Mouse (Mus musculus): ENCODE results near the gene Morc2a. TPM values are rescaled to one million over a fixed set of nuclear protein-coding genes. Genes with fewer than 3 reads are reported as not detected.
A peak's percentile ranks its signal among the peaks of the same experiment; 100 is the strongest.

Morc2a gene
- total RNA-seq, 2 experiments from 2014 or later: 31.5 to 39.8 TPM

DNA sequence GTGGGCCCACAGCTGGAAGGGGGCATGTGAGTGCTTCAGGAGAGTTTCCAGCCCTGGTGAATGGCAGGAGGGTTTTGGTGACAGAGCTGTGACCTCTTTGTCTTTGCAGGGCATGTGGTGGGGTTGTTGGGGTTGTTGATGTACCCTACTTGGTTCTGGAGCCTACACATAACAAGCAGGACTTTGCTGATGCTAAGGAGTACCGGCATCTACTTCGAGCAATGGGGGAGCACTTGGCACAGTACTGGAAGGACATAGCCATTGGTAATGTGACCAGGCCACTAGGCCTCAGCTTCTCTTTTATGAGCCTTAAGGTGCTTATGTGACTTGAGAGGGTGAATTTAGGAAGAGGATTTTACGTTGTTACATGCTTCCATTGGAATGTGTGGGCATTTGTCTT is 30.8 kb downstream of the Morc2a start:
- DNase-seq (ENCODE audit: low spot score in 2 of 2): no peak

DNA sequence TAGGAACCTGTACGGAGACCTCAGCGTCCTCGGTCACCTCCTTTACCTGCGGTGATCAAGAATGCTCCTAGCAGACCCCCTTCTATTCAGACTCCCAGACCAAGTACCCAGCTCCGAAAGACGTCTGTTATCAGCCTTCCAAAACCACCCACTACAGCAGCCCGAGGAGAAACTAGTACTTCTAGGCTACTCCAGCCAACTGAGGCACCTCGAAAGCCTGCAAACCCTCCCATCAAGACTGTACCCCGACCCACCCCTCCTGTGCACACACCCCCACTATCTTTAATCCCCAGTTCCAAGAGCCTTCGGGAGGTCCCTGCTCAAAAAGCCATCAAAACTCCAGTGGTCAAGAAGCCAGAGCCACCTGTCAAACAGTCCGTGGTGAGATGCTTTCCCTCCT is 34.7 kb downstream of the Morc2a start:
- no peak for DNase-seq (ENCODE audit: low spot score in 2 of 2)

DNA sequence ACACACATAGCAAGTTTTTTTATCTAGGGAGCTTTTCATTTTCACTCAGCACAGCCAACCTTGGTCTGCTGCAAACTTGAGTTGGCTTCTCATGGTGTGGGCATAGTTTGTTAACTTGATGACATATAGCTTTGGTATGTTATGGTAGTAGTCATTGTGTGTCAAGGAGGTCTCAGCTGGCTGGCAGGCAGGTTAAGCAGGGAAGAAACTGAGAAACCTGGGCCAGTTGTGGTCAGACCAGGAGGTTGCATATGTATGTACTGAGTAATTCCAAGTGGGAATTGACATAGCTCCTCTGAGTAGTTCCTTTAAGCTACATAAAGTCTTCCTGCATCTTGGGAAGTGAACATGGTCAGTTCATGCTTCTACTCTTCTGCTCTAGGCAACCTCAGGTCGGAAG is 35.2 kb downstream of the Morc2a start:
- DNase-seq (ENCODE audit: low spot score in 2 of 2): no peak

DNA sequence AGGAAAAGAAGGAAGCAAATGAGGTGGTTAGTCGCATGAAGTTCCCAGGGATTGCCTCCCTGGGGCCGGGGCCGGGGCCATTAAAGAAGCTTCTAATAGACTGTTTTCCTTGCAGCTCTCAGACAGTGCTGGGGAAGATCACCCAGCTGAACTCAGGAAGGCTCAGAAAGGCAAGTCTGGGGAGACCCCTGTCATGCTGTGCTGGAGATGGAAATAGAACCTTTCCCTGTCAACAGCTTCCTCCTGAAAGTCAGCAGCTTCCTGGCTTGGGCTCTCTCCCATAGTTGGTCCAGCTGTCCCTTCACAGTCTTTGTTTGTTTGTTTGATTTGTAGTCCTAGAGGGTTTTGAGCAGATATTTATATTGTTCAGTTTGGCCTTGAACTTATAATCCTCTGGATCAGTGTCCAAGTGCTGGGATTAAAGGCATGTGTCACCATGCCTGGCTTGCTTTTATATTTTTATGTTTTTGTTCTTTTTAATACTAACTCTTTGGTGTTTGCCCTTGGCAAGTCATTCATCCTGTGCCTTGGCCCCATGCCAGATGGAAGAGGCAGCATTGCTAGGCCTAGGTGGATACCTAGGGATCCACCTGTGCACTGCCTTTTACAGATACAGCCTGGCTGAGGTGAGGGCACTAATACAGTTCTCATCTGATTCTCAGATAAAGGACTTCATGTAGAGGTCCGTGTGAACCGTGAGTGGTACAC is 35.9 kb downstream of the Morc2a start:
- peak in 1 of 2 experiments; percentile 43 for DNase-seq (ENCODE audit: low spot score in 2 of 2)

DNA sequence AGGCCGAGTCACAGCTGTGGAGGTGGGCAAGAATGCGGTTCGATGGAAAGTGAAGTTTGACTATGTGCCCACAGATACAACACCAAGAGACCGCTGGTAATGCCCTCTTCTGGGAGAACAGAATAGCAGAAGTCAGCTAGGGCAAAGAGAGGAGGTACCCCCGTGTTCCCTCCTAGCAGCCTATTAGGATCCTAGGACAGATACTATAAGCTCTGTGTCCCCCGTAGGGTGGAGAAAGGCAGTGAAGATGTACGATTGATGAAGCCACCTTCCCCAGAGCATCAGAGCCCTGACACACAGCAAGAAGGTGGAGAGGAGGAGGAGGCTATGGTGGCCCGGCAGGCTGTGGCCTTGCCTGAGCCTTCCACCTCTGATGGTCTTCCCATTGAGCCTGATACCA is 36.4 kb downstream of the Morc2a start:
- DNase-seq (ENCODE audit: low spot score in 2 of 2): no peak

DNA sequence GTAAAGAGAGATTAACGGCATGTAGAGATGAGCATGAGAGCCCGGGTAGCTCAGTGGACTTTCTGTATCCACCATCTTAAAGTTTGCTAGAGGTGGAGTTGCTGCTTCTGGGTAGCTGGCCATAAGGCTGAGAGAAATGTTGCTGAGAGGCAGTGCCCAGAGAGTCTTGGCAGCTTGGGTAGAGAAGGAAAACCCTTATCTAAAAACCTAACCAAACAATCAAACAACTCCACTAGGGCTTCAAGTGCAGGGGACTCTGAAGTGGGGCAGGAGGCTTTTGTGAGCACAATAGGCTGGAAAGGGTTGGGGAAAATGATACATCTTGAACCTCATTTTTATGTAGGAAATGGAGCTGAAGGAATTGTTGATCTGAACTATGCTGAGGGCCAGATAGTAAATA is 37.3 kb downstream of the Morc2a start:
- no peak for DNase-seq (ENCODE audit: low spot score in 2 of 2)

DNA sequence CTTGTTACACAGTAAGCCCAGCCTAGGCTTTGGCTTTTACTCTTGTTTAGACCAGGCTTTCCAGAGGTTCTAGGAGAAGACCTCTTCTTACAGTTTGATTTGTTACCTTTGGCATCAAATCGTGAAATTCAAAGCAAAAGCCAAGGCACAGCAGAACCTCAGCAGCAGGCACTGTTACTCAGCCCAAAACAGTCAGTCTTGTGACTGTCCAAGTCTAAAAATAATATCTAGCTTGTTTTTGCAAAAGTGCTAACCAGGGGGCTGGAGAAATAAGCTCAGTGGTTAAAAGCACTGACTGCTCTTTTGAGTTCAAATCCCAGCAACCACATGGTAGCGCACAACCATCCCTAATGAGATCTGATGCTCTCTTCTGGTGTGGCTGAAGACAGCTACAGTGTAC is 37.9 kb downstream of the Morc2a start:
- DNase-seq (ENCODE audit: low spot score in 2 of 2): no peak

DNA sequence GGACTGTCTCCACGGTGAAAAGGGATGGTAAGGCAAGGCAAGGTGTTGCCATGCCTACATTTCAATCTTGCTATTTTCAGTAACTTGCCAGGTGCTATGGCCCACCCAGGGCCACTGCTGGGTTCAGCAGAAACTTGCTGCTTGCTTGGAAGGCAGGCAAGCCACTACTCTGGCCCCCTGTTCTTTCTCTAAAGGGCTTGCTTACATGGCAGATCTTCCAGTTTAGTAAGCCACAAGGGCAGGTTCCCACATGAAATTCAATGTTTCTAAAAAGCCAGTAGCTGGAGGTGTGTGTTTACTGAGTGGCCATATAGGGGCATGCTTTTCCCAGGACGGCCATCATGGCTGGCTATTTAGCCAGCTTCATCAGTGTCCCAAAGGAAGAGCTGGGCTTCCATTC is 42.8 kb downstream of the Morc2a start:
- DNase-seq (ENCODE audit: low spot score in 2 of 2): no peak

DNA sequence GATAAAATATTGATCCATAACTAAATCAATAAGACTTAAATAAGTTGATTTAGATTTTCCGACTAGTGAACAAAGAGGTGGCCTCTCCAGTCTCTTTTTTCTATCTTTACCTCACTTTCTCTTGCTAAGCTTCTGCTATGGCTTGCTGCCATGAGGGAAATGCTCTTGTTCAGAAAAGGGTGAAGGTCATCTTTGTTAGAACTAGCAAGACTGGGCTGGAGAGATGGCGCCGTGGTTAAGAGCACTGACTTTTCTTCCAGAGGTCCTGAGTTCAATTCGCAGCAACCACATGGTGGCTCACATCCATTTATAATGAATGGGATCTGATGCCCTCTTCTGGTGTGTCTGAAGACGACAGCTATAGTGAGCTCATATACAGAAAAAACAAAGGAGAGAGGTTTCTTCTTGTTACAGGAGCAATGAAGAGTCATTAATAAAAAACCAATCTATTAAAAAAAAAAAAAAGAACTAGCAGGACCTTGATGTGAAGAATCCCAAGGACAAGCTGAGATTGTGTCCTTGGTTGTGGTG is 47.2 kb downstream of the Morc2a start:
- DNase-seq (ENCODE audit: low spot score in 2 of 2): no peak

DNA sequence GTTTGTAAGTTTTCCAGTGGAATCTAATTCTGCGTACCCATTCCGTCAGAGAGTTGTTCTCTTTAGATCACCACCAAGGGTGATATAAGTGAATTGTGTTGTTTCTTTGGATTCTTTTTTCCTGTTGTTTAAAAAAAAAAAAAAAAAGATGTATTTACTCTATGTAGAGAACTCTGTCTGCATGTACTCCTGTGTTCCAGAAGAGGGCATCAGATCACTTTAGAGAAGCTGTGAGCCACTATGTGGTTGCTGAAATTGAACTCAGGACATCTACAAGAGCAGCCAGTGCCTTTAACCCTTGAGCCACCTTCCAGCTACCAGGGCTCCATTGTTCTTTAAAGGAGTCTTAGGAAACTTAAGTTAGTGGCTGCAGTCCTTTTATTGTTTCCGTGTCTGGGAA is 48.5 kb downstream of the Morc2a start:
- no peak for DNase-seq (ENCODE audit: low spot score in 2 of 2)

DNA sequence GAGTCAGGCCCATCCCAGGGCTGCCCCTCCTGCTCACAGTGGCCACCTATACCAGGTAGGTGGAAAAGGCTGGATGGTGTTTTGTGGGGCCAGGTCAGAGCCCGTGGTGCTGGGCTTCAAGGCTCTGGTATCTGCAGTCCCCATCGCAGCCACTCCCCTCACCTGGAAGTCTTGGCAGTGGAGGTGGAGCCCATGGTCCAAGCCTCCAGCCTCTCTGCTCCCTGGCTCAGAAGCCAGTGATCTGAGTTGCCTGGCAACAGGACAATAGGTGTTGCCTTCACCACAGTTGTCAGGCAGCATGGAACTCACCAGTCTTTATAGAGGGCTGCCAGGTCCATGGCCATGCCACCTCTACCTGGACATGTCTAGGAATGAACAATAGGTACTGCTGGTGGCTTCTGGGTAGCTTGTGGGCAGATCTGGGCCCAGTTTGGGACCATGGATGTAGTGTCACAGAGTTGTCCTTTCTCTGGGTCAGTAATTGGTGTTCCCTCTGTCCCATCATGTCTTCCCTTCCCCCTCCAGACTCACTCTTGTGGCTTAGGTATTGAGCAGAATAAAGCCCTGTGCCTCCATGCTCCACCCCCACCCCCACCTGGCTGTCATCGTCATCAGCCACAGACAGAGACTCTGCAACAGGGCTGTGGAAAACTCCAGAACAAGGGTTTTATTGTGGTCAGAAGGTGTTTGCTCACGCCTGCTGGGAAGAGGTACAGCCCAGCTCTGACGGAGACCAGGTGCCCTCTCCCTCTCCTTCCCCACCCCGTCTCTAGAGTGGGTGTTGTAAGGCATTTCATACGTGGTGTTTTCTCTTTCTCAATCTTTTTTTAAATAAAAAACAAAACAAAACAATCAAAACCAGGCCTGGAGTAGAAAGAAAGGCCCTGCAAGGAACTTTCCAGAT is 54.4 kb downstream of the Morc2a start:
- no peak for DNase-seq (ENCODE audit: low spot score in 2 of 2)

DNA sequence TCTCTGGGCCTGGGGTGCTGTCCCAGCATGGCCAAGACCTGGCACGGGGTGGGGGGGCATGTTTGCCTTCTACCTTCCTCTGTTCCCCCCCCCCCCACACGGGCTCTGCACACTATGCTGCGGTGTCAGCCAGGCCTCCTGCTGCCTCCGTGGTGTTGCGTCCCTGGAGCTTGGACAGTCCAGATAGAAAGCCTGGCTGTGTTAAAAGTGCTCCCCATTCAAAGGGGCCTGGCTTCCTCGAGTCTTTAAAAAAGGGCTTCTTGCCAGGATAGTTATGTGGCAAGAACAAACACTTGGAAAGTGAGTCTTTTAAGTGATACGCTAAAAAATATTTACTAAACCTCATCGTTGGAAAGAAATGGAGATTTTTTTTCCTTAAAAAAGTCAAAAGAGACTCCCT is 55.4 kb downstream of the Morc2a start:
- DNase-seq (ENCODE audit: low spot score in 2 of 2): no peak

DNA sequence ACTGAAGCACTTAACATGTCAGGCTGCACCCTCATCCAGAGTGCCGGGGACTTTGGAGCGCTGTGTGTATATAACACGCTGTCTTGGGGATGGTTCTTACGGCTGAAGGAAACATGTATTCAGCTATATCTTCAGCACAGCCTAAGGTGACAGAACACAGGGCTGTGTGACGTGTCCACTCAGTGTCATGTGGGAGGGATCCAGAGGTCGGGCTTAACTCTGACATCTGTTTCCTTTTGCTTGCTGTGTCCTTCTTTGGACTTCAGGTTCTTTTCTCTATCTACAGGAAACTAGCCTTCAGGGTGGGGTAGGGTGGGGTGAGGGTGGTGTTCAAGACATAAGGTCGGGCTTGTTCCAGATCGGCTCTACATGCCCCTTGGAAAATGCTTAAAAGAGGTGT is 58.1 kb downstream of the Morc2a start:
- DNase-seq (ENCODE audit: low spot score in 2 of 2): no peak

DNA sequence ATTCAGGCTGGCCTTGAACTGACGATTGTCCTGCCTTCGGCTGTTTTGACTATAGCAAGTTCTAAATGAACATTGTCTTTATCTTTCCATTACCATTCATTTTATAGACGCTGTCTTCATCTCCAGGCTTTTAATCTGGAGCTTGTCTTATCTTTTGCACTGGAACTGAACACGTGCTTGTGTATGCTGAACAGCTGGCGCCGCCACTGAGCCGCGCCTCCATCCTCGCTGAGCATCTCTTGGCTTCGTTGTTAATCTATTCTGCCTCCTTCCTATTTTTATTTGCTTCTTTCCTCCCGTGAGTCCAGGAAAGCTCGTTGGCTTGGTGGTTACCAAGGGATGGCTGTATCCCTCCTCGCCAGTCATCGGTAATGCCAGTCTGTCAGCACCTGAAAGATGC is 61.2 kb downstream of the Morc2a start:
- DNase-seq (ENCODE audit: low spot score in 2 of 2): no peak

DNA sequence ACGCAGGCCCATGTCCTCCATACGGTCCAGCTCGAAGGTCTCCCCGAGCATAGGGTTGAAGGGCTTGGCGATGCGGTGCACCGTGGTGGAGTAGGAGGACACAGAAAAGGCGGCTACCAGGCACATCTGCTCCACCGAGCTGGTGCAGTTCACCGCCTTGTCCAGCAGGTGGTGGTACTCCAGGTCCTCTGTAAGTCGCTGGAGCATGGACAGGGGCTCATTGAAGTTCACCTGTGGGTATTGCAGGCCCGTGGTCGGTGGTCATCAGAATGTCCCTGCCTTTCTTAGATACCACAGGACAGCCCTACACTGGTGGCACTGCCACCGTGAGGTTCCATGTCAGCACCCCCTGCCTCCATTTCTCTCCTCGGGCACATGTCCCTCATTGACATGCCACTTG is 65.5 kb downstream of the Morc2a start:
- peak; percentile 60 to 63 for DNase-seq (ENCODE audit: low spot score in 2 of 2)

DNA sequence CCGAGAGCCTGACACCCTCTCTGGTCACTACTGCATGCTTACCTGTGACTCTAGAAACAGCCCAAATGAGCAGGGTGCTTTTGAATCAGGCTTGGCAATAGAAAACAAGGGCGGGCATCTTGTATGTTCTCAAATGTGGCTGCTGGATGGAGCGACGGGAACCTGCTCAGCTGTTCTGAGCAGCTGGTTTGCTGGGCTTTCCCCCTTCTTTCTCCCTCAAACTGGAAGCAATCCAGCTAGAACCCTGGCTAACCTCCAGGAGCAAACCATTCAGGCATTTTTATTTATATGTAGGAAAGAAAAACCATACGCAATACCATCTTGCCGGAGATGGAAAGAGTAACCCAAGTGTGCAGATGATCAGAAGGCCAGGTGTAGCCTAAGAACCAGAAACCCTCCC is 67.7 kb downstream of the Morc2a start:
- no peak for DNase-seq (ENCODE audit: low spot score in 2 of 2)

DNA sequence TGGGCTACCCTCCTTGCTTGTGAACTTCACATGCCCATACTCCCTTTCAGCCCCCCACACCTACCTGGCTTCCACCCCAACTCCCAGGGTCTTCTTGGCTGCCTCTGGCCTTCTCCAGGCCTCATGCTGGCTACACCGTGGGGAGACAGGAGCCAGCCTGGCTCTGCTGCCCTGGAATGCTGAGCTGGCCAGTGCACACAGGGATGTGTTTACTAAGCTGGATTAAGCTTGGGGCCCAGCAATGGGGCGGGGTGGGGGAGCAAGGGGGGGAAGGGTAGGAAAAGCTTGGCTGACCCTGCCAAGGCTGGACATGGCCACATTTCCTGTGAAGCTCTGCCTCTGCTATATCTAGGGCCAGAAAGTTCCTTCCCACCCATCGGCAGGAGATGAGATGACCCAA is 73.0 kb downstream of the Morc2a start:
- no peak for DNase-seq (ENCODE audit: low spot score in 2 of 2)

DNA sequence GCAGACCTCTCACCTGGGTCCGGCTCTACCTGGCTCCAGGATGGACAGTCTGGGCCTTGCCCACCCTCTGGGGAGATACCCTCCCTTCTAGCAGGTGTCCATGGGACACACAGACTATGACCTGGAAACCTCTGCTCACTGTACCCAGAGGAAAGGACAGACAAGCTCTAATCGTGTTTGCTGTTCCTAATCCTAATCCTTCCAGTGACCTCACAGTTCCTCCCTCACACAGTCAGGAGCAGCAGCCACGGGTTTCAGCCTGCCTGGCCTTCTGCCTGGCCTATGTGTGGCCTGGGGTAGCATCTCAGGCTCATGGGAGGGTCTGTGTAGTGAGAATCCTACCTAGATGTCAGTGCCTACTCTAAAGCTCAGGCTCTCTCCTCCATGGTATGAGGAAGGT is 73.9 kb downstream of the Morc2a start:
- no peak for DNase-seq (ENCODE audit: low spot score in 2 of 2)

DNA sequence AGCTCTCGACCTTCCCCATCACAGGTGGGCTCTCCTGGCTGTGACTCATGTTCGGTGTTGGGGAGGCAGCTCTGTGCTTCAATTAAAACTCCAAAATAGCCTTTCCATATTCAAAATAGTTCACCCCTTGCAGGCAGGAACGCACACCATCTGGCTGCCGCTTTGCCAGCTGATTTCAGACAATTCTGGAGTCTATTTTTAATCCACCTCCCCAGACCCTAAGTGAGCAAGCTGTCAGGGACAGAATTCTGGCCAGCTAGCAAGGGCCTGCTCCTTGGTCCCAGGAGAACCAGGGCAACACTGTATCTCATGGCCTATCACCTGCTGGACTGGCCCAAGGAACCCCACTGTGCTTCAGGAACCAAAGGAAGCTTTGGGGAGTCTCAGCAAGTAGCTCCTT is 74.9 kb downstream of the Morc2a start:
- DNase-seq (ENCODE audit: low spot score in 2 of 2): no peak

DNA sequence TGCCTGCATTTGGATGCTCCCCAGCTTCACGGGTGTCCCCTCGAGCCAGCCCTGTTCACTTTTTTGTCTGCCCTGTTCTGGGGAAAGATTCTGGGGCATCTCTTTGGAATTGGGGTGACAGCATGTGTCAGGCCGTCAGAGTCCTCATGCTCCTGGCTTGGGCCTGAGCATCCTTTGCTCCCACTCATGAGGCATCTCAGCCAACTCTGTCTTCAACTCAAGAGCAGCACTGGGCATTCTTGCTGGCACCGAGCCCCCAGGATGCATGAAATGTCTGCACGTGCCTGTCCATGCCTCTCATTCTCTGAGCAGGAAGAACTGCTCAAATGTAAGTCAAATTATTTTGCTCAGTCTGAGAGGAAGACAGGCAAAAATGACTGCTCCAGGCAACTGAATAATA is 75.7 kb downstream of the Morc2a start:
- no peak for DNase-seq (ENCODE audit: low spot score in 2 of 2)

DNA sequence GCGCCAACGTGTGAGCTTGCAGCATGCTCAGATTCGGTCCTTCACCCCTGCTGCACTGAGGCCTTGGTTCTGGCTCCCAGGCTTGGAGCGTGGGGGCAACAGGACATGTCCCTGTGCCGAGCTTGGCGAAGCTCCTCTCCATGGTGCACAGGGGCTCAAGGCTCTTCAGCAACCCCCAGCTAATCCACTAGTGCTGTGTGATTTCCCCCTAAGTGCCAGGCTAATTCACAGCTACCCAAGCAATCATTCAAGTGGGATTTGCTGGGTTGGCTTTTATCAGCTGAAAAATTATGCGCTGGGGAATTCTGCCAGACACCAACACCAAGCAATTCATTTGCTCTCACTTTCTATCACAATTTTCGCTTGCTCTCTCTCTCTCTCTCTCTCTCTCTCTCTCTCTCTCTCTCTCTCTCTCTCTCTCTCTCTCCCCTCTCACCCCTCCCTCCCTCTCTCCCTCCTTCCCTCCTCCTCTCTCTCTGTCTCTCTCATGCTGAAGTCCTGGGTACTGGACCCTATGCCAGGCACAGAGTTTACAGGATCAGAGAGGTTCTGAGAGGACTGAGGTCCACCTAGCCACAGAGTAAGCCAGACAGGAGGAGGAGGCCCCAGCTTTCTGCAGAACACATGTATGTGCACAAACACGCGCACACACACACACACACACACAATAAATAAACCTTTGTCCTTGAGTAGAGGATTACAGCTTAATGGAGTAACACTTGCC is 76.5 kb downstream of the Morc2a start:
- DNase-seq (ENCODE audit: low spot score in 2 of 2): no peak

All from adrenal gland, adult 18-20 months (tissue).